Mouse (Mus musculus) mesoderm, embryonic 11.5 days (tissue): Measurements from ENCODE around the gene Itfg2.

Experiments used
- DNase-seq: peaks from one replicate; pipeline ENCODE4 v3.0.0-alpha.2; 2012; ENCODE audit warnings: low read depth, low spot score

Itfg2 gene

GRCm38 (mm10) chr6:128435474-128435873 is 10.7 kb upstream of the Itfg2 start:
- DNase-seq: no peak

- DNase-seq: no peak
Observed at GRCm38 (mm10) chr6:128433566-128433965, 8.8 kb upstream of the Itfg2 start.

- DNase-seq: no peak
Observed at GRCm38 (mm10) chr6:128432356-128432915, 7.7 kb upstream of the Itfg2 start.

- DNase-seq: no peak
Observed at GRCm38 (mm10) chr6:128429826-128430225, 5.1 kb upstream of the Itfg2 start.

- DNase-seq: no peak
Observed at GRCm38 (mm10) chr6:128429300-128429699, 4.6 kb upstream of the Itfg2 start.

- no peak for DNase-seq
Observed at GRCm38 (mm10) chr6:128427571-128427970, 2.8 kb upstream of the Itfg2 start.

- DNase-seq: no peak
Observed at GRCm38 (mm10) chr6:128425046-128425445, 315 bp upstream of the Itfg2 start.

GRCm38 (mm10) chr6:128423496-128424268 is 1.0 kb downstream of the Itfg2 start:
- DNase-seq: no peak

GRCm38 (mm10) chr6:128421480-128421879 is 3.3 kb downstream of the Itfg2 start:
- no peak for DNase-seq

GRCm38 (mm10) chr6:128421036-128421435 is 3.7 kb downstream of the Itfg2 start:
- no peak for DNase-seq

- DNase-seq: no peak
Observed at GRCm38 (mm10) chr6:128418076-128418475, 6.7 kb downstream of the Itfg2 start.

- no peak for DNase-seq
Observed at GRCm38 (mm10) chr6:128416169-128416568, 8.6 kb downstream of the Itfg2 start.

- peak; percentile 73 for DNase-seq
Observed at GRCm38 (mm10) chr6:128411115-128411514, 13.6 kb downstream of the Itfg2 start.

GRCm38 (mm10) chr6:128410305-128410704 is 14.4 kb downstream of the Itfg2 start:
- DNase-seq: no peak

- DNase-seq: no peak
Observed at GRCm38 (mm10) chr6:128408544-128409125, 16.1 kb downstream of the Itfg2 start.

- no peak for DNase-seq
Observed at GRCm38 (mm10) chr6:128404708-128405107, 20.0 kb downstream of the Itfg2 start.

GRCm38 (mm10) chr6:128399421-128400185 is 25.1 kb downstream of the Itfg2 start:
- peak; percentile 32 for DNase-seq

GRCm38 (mm10) chr6:128398996-128399395 is 25.7 kb downstream of the Itfg2 start, which contains the start of gene Nrip2:
Gene Nrip2 (plus strand): TSS chr6:128399296.
- DNase-seq: no peak

- no peak for DNase-seq
Observed at GRCm38 (mm10) chr6:128397574-128398261, 27.0 kb downstream of the Itfg2 start.

GRCm38 (mm10) chr6:128390683-128391082 is 34.0 kb downstream of the Itfg2 start:
- no peak for DNase-seq

GRCm38 (mm10) chr6:128389185-128389584 is 35.5 kb downstream of the Itfg2 start:
- DNase-seq: no peak
